Mouse (Mus musculus) lung, postnatal 14 days (tissue): Measurements from ENCODE around the gene Tomm40.
A peak's percentile ranks its signal among the peaks of the same experiment; 100 is the strongest.
"Not testable (repeated sequence)": the region's sequence is repeated elsewhere in the genome, so short reads cannot be mapped to it uniquely, and the experiment has no call there.

Experiments used
- DNase-seq: peaks from one replicate; pipeline ENCODE4 v3.0.0; 2021

The Tomm40 gene

DNA sequence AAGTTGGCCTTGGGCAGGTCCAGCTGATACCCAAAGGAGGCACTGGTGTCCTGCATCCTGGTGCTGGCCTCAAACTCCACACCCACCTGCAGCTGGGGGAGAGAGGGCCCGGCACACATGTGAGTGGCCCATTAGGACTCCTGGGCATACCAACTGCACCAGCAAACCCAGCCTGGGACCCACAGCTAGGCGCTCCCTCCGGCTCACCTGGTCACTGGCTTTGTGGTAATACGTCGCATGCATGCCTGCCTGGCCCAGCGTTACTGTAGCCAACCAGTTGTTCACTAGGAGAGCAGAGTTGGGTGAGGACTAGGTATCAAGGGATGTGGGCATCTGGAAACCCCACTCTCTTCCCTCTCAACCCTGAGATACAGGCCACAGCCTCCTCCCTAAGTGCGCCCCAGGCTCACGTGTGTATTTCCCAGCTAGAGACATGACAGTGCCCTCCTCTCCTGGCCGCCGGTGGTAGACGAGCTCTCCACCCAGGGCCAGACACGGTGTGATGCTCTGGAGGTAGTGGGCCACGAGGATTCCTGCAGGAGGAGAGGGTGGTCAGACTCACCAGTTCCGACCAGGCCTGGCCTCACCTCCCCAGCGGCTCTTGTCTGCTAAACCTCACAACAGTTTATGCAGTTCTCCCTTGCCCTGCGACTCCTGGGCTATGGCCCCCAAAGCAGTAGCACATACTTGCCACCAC is 12.2 kb downstream of the Tomm40 start:
- DNase-seq: no peak

DNA sequence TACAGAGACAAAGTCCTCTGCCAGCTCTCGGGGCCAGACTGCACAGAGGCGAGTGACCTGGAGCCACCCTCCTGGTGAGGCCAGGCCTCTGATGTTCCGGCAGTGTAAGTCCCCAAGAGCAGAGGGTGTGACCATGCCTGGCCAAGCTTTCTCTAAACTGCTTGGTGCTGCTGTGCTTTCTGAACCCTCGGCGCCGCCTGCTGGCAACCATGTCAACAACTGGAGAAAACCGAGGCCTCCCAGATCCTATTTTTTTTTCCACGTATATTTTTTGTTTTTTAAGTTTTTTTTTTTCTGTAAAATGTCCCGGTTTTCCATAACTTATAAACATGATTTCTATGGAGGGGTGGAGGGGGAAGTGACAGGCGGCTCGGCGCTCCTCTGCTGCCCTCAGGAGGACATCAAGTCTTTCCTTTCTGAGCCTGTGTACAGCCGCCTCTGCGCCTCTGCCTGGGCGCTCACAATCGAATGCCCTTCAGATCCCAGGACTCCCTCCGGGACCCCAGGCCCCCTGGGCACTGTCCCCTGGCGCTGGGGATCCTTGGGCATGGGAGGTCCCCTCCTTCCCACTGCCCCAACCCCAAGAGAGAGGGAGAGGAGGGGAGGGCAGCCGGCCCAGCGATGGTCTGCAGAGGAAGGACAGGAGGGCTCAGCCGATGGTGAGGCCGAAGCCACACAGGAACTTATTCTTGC is 14.0 kb downstream of the Tomm40 start:
- peak; percentile 86 for DNase-seq

DNA sequence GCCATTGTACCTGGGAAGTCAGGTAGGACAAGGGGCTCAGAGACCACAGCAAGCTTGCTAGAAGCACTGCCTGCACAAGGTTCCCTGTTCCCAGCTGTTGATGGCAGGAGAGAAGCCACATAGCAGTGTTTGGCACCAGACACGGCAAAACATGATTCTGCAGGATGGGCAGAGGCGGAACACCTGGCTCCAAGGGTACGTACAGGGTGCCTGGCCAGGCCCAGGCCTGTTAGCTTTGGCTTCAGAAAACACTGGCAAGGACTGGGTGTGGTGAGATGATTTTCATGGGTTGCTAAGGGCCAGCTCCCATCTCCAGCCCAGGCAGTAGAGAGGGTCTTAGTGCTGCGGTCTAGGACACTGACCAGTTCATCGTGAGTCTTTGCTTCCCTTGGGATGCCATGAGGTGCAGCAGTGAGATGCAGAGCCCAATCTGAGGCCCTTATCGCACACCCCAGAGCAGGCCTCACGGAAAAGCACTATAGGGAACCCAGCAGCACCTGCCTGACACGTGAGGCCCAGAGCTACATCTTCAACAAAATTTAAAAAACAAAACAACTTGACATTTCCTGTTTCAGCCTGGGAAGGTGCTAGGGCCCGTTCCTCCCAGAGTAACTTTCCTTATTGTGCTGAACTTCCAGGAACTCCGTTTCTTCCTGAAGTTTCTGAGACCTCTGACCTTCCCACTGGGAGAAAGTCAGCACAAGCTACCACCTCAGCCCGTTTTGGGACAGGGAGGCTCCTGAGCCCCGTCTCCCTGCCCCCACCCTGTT is 14.8 kb downstream of the Tomm40 start:
- DNase-seq: no peak

DNA sequence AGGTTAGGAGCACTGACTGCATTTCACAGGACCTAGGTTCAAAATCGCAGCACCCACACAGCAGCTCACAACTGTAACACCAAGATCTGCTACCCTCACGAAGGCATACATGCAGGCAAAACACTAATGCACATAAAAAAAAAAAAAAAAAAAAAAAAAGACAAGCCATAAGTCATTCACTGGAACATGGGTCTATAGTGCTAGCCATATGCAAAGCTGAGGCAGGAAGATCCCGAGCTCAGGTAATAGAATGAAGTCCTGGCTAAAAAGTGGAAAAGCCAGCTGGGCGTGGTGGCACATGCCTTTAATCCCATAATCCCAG is 15.4 kb downstream of the Tomm40 start:
- no peak for DNase-seq

GRCm38 (mm10) chr7:19698907-19699826 is 16.1 kb downstream of the Tomm40 start, which contains the start of gene Apoe:
Gene Apoe (minus strand): TSS chr7:19699188.
- DNase-seq: peak; percentile 62

DNA sequence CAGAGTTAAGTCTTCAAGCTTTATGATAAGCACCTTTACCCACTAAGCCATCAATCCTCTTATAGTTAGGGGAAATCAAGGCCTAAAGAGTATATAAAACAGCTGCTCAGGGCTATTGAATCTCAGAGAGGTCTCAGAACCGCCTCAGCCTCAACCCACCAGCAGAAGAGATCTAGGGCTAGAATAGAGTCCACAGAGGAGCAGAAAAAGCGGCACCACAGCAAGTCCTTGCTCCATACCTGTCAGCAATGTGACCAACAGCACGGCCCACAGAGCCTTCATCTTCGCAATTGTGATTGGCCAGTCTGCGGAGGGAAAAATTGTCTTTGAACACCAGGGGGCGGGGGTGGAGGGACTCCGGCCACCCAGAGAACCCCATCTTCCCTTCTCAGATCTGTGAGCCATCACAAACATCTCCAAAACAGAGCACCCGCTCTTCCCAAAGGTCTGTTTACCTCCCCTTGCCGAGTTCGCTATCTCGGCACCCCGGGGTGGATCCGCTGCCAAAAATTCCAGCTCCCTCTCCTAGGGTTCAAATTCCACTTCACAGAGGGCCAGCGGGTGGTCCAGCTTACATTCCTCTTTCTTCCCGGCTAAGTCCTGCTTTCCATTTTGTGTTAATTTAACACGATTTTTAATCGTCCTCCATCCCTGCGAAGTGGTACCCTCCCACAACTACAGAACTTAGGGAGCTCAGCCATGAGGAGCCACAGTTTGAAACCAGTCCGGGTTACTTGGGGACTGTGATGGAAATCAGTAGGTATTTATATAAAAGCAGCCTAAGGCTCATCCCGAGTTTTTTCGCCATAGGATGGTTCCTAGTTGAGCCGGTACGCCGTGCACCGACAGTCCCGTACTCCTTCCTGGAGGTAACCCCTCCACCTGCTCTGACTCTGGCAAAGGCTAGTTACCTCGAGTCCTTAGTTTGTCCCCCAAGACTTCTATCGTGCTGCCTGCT is 17.0 kb downstream of the Tomm40 start:
- peak; percentile 40 for DNase-seq

DNA sequence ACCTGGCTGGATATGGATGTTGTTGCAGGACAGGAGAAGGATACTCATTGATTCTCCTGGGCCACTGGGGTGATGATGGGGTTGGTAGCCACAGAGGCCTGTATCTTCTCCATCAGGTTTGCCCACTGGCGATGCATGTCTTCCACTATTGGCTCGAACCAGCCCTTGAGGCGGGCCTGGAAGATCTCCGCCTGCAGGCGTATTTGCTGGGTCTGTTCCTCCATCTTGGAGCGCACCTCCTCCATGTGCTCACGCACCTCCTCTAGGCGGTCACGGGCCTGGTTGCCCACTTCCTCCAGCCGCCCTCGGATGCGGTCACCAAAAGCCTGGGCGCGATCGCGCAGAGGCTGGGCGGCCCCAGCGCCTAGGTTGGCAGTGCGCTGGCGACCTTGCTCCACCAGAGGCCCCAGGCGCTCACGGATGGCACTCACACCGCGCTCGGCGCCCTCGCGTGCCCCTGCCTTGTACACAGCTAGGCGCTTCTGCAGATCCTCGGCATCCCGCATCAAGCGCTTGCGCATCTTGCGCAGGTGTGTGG is 18.8 kb downstream of the Tomm40 start:
- DNase-seq: no peak

GRCm38 (mm10) chr7:19695881-19696280 is 19.4 kb downstream of the Tomm40 start:
- no peak for DNase-seq

DNA sequence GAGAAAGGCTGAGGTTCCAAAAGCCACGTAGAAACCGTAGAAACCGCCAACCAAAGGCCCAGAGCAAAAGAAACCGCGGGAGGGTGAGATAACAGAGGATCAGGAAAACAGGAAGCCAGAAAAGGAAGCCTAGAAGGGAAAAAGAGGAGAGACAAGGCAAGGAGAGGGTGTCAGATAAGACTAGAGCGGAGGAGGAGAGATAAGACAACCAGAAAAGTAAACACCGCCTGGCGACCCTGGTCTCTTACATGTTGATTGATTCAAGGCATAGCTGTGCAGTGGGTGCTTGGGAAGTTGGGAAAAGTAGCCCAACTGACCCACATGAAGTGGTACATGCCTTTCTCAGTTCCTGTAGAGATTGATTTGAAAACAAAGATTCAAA is 20.0 kb downstream of the Tomm40 start:
- DNase-seq: no peak

GRCm38 (mm10) chr7:19694336-19695212 is 20.7 kb downstream of the Tomm40 start:
- DNase-seq: no peak

DNA sequence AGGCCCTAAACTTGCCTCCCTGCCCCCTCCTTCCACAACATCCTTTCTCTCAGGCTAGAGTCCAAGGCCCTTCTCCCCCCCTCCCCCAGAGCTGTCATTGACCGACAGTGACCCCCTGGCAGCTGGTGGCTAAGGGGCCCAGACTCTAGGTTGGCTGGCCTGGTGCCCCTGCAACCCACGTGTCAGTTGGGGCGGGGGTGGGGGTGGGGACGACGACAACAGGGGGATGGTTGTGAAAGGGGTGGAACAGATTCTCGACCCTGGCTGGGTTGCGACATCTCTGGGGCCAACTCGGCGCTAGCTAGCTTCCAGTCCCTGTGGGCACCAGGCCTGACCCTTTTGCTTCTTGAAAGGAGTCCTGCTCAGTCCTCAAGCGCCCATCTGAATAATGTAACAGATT is 21.8 kb downstream of the Tomm40 start:
- peak; percentile 80 for DNase-seq

DNA sequence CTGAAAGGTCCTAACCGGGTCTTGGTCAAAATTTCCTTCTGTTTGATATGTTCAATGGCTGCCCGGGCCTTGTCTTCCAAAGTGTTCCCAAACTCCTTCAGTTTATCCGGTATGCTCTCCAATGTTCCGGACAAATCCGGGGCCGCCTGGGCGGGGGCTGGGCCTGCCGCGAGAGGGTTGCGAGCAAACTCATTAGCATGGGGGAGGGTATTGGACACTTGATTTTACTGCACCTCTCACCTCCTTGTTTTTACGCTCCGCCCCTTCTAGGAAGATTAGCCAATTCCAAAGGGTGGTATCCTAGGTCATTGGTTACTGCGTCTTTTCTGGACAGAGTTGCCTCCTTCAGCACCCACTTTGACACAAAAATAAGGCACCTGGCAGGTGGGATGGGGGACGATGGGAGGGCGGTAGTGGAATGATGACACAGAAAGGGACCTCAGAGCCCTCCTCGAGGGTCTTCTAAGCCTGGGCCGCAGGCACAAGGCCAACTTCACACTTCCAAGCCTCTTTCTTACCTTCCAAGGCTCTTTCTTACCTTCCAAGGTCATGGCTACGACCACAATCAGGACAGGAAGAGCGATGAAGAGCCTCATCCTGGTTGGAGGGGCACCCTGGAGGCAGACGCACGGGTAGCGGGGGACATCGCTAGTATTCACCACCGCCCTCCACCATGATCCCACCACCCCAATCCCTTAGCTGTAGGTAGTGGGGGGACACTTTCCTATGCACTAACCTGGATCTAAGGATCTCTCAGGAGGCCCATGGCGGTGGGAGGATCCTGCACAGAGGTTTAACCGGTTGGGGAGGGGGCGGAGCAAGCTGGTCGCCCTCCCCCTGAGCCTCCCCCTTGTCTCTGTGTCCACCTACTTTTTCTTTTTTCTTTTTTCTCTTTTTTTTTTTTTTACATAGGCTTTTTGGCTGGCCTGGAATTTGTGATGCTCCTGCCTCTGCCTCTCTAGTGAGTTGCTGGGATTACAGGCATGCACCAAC is 23.1 kb downstream of the Tomm40 start, which contains the start of gene Apoc1:
TSS of gene Apoc1 (minus strand) at position 788 of the 993 bp plus-strand sequence.
- DNase-seq: peak; percentile 64

- no peak for DNase-seq
Observed at GRCm38 (mm10) chr7:19691434-19691833, 23.8 kb downstream of the Tomm40 start.

DNA sequence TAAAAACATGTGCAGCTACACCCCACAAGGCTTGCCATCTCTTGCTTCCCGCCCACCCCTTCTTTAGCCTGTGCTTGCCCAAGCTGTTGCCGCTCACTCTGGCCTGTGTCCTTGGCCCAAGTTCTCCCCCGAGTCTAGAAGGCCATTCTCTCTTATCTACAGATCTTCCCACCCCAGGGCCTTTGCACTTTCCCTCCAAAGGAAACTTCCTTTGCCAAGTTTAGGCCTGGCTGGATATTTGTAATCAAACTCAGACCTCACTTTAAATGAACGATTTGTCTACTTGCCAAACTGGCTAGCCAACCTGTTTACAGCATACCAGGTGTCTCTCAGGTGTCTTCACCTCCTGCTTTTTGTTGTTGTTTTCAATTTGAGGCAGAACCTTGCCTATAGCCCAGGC is 24.4 kb downstream of the Tomm40 start:
- DNase-seq: no peak

- DNase-seq: no peak
Observed at GRCm38 (mm10) chr7:19688611-19689010, 26.6 kb downstream of the Tomm40 start.

DNA sequence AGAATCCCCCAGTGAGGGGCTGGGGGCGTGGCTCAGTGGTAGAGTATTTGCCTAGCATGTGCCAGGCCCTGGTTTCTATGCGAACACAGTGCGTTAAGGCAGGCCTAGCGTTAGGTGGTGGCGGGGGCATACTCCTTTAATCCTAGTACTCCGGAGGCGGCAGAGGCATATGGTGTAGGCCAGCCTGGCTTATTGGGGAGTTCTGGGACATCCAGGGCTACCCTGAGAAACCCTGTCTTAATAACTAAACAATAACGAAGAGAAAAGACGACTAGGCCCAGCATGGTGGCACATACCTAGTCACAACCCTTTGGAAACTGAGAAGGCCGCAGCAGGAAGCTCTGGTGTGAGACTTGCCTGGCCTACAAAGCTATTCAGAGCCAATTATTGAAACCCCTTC is 27.1 kb downstream of the Tomm40 start:
- DNase-seq: no peak

DNA sequence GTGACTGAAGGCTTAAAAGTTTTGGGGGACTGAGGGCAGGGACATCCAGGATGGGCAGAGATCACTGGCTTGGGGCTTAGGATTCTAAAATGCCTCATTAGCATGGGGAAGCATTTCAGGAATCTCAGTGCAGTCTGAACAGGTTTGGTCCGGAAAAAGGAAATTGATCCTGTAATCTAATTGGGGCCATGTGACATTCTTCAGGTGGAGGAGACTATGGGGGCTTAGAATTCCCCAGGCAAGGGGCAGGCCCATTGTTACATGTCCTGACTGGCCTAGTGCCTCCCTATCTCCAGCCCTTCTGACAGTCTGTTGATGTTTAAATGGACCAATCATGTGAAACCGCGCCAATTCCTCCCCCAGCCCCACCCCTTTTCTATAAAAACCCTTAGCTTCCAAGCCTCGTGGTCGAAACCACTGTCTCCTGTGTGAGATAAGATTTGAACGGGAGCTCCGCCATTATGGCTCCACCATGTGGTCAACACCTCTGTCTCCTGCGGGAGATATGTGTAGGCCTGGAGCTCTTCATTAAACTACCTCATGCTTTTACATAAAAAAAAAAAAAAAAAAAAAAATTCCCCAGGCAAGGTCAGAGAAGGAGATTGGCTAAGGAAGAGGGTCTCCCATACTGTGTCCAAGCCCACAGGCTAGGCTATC is 28.2 kb downstream of the Tomm40 start:
- not testable (repeated sequence) for DNase-seq

DNA sequence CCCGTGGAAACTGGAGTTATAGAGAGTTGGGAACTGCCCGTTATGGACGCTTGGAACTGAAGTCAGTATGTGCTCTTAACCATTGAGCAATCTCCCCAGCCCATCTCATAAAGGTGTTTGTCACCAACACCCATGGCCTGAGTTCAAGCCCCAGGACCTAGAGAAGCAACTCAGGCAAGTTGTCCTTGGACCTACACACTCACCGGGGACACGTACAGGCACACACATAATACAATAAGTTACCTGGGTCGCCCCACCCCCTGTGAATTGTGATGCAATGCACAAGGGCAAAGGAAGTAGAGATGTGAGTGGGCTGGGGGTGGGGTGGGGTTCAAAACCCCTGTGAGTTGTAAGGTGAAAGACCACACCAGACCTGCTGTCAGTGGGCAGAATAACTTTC is 28.7 kb downstream of the Tomm40 start:
- DNase-seq: no peak
